Mouse (Mus musculus) intestine, embryonic 15.5 days (tissue): ENCODE measurements around the gene Sox6. TPM values are rescaled to one million over a fixed set of nuclear protein-coding genes. Genes with fewer than 3 reads are reported as not detected.

Source experiments
- ATAC-seq: fragments of 200-750 bp; cut with Nextera tagmentation; 2 replicates; pipeline ENCODE4 v1.8.0; 2017; ENCODE audit warnings: moderate TSS enrichment, moderate library complexity
- H3K27ac ChIP-seq: fragments of 300-500 bp; sonication (generic); 2 replicates; pipeline ENCODE4 v1.5.1; 2015; ENCODE audit warnings: mild to moderate bottlenecking, inconsistent platforms
- H3K27me3 ChIP-seq: fragments of 300-500 bp; sonication (generic); replicated peaks from 2 replicates; pipeline ENCODE4 v1.6.1; 2015; ENCODE audit warnings: inconsistent platforms
- H3K36me3 ChIP-seq: fragments of 300-500 bp; sonication (generic); 2 replicates; pipeline ENCODE4 v1.6.1; 2015; ENCODE audit warnings: inconsistent platforms
- H3K4me1 ChIP-seq: fragments of 300-500 bp; sonication (generic); replicated peaks from 2 replicates; pipeline ENCODE4 v1.6.1; 2015; ENCODE audit warnings: inconsistent platforms
- H3K4me2 ChIP-seq: fragments of 300-500 bp; sonication (generic); replicated peaks from 2 replicates; pipeline ENCODE4 v1.6.1; 2015; ENCODE audit warnings: mild to moderate bottlenecking, inconsistent platforms
- H3K4me3 ChIP-seq: fragments of 300-500 bp; sonication (generic); replicated peaks from 2 replicates; pipeline ENCODE4 v1.5.1; 2015; ENCODE audit warnings: inconsistent platforms
- H3K9ac ChIP-seq: fragments of 300-500 bp; sonication (generic); 2 replicates; pipeline ENCODE4 v1.6.1; 2015; ENCODE audit warnings: inconsistent platforms
- H3K9me3 ChIP-seq: fragments of 300-500 bp; sonication (generic); 2 replicates; pipeline ENCODE4 v1.6.1; 2016; ENCODE audit warnings: inconsistent platforms
- WGBS: fragments of 180-500 bp; shearing (Covaris S2); methylation state at CpG from one replicate; pipeline ENCODE4 v1.1.7; 2015; 5-methylcytosine and 5-hydroxymethylcytosine counted together
- polyA plus RNA-seq: library from polyadenylated mRNA; unstranded; fragments of >200 nt; fragmentation: Nextera tagmentation; extraction: Ambion mirVana; gene quantifications from 2 replicates; pipeline ENCODE4 v1.2.1, GENCODE M21; 2015

The Sox6 gene
- polyA plus RNA-seq, 1 experiment from 2014 or later, result 36.1 TPM

DNA sequence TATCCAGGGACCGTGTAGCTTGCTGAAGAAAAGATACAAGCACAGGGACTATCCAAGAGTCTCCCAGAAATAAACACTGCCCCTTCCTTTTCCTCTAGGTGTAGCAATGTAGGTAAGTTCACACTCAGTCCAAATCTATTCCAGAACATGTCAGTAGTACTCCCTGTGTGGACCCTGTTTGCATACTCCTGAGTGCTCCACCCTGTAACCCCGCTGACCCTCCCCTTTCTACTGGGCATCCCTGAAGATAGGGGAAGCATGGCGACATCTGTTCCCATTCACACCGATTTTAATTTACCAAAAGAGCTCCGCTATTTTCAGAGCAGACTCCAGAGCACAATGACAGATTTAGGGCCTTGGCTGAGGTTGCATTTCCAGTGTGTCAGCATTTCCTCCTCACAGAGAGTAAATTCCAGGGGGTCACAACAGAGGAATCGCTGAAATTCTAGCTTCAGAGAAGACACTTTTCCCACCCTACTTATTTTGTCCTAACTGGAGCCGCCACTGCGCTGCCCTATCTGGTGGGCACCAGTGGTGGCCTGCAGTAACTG lies 288.2 kb downstream of the Sox6 start:
- WGBS, result 40% methylated on average over 8 of the region's 8 CpGs
- no peaks in the 10 kb centered on the region for H3K9me3 ChIP-seq
- no peaks in the 10 kb centered on the region for H3K36me3 ChIP-seq
- H3K27ac ChIP-seq, result no peak overlapping the region
- peaks cover 9% of the 10 kb centered on the region; the same call in 1 of the 2 replicates for H3K4me1 ChIP-seq
- H3K27me3 ChIP-seq, result no peaks in the 10 kb centered on the region
- no peak for ATAC-seq
- H3K4me3 ChIP-seq, result no peak overlapping the region
- H3K4me2 ChIP-seq, result no peak overlapping the region
- no peak overlapping the region for H3K9ac ChIP-seq

DNA sequence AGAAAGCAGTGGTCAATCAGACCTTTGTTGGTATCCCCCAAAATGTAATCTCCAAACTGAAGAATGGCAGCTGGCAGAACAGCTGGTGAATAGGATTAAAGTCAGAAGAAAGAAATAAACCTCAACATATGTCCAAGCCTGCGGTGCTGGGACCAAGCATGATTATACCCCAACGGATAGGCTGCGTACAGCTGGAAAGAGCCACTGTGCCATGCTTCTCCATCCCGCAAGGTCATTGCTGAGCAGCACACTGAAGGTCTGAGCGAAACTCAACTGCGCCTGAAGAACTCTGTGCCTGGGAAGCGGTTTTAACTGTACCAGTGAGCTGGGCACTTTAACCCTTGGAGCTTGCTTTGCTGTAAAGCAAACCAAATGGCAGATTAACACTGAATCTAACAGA lies 291.1 kb downstream of the Sox6 start:
- no peak overlapping the region for H3K9ac ChIP-seq
- peaks cover 9% of the 10 kb centered on the region; the same call in 1 of the 2 replicates for H3K4me1 ChIP-seq
- H3K9me3 ChIP-seq, result no peaks in the 10 kb centered on the region
- H3K27me3 ChIP-seq, result no peaks in the 10 kb centered on the region
- no peak overlapping the region for H3K27ac ChIP-seq
- no peak overlapping the region for H3K4me3 ChIP-seq
- WGBS, result 68% methylated on average over 7 of the region's 7 CpGs
- no peaks in the 10 kb centered on the region for H3K36me3 ChIP-seq
- no peak overlapping the region for H3K4me2 ChIP-seq
- no peak for ATAC-seq

DNA sequence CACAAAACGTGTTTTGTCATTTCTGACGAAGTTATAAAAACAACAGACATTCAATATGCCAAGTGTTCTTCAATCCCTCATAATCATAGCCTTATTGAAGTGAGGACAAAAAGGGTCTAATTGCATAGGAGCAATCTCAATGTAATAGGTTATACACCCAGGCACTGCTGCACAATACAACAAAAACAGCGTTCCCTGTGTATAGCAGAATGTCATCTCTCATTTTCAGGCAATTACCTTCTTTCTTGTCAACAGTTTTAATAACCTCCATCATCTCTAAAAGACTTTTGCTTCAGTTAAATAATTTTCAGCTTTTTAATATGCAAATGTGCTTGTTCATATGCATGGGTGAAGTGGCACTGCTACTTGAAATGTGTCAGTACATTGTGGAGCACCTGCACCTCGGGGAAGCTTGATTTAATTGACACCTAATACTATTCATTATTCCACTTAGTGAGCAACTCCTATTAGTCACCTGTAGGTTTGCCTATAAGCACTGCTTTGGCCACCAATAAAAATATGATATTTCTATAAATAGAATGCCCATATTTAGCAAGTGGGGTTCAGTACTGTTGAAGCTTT lies 292.8 kb downstream of the Sox6 start:
- Histone ChIP-seq H3K9ac (no peak overlapping the region), H3K4me1 (peaks cover 6% of the 10 kb centered on the region; the same call in 1 of the 2 replicates), H3K4me2 (no peak overlapping the region), H3K27ac (no peak overlapping the region), H3K36me3 (no peaks in the 10 kb centered on the region), H3K4me3 (no peak overlapping the region), H3K9me3 (no peaks in the 10 kb centered on the region), H3K27me3 (no peaks in the 10 kb centered on the region)
- WGBS, result 84% methylated on average over 4 of the region's 4 CpGs
- ATAC-seq, result no peak

DNA sequence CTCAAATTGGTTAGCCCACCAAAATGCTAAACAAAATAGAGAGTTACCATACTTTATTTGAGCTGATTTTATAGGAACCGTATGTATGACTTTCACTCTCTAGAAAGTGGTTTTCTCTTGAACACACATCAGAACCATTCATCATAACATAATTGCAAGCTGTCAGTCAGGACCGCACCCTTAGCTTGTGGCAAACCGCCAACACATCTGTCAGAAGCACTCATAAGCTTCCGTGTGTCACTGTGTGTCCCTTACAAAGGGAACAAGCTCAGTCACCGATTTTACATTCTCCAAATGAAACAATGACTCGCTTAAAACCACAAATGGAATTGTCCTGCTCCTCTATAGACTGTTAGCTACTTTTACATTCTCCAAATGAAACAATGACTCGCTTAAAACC lies 304.5 kb downstream of the Sox6 start:
- Histone ChIP-seq H3K36me3 (no peaks in the 10 kb centered on the region), H3K27ac (no peak overlapping the region), H3K9ac (no peak overlapping the region), H3K9me3 (no peaks in the 10 kb centered on the region), H3K4me1 (no peaks in the 10 kb centered on the region), H3K4me2 (no peak overlapping the region), H3K4me3 (no peak overlapping the region), H3K27me3 (no peaks in the 10 kb centered on the region)
- 69% methylated on average over 7 of the region's 7 CpGs for WGBS
- ATAC-seq, result peak; percentile 68; the same call in 1 of the 2 replicates

DNA sequence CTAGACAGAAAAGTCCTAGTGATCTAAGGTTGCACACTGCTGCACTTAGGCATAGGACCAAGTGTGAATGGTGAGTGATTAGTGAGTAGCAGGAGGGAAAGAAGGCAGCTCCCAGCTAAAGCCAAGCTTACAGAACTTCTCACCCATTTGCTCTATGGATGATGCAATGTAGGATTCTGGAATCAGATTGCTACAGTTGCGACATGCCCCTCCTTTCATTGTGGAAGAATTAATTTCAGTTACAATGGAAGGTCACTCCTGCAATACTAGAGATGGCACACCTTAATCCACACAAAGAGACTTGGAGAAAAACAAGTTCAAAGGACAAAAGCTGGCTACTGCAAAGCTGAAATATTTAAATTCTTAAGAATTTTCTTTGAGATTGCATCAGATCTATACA lies 305.8 kb downstream of the Sox6 start:
- H3K9me3 ChIP-seq, result no peaks in the 10 kb centered on the region
- no peak overlapping the region for H3K27ac ChIP-seq
- 70% methylated on average over 1 of the region's 1 CpGs for WGBS
- ATAC-seq, result no peak
- no peaks in the 10 kb centered on the region for H3K27me3 ChIP-seq
- no peak overlapping the region for H3K9ac ChIP-seq
- no peak overlapping the region for H3K4me2 ChIP-seq
- no peak overlapping the region for H3K4me3 ChIP-seq
- no peaks in the 10 kb centered on the region for H3K36me3 ChIP-seq
- no peaks in the 10 kb centered on the region for H3K4me1 ChIP-seq

DNA sequence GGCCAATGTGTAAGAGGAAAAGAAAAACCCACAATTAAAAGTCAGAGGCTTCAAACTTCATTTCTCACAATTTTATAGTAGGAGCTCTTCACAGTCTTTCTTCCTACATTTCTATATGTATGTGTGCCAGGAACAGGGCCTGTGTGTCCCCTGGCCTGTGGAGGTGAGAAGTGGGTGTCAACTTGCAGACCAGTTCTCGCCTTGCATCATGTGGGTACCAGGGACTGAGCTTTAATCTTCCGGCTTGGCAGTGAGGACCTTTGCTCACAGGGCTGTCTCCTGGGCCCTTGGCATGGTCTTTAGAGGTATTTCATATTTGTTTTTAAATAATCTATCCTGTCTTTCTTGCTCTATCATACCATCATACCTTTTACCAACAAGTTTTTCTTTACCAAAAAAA lies 311.8 kb downstream of the Sox6 start:
- H3K9me3 ChIP-seq, result no peaks in the 10 kb centered on the region
- no peak overlapping the region for H3K9ac ChIP-seq
- no peak overlapping the region for H3K4me2 ChIP-seq
- no peaks in the 10 kb centered on the region for H3K36me3 ChIP-seq
- 0 out of 2 replicates have a peak, but pooled peaks cover 3% of the 10 kb centered on the region for H3K4me1 ChIP-seq
- H3K27ac ChIP-seq, result no peak overlapping the region
- H3K4me3 ChIP-seq, result no peak overlapping the region
- no peak for ATAC-seq
- WGBS, result 88% methylated on average over 2 of the region's 2 CpGs
- no peaks in the 10 kb centered on the region for H3K27me3 ChIP-seq

DNA sequence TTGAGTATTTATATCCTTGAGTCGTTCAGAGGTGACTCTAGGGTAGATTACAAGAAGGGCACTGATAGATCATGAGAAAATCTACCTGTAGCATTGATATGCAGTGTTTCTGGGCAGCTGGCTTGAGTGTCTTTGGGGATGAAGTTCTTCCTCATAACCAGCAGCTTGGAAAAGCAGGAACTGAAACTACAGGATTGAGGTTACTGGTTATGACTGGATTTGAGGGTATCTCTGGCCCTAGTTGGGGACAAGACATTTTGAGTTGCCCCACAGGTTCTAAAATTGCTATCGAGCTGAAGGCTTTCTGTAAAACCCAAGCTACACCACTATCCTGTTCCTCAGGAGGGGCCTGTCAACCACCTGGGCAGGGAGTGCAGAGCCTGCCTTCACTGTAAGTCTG lies 314.2 kb downstream of the Sox6 start:
- H3K4me1 ChIP-seq, result peaks cover 7% of the 10 kb centered on the region; the same call in 1 of the 2 replicates
- H3K4me3 ChIP-seq, result no peak overlapping the region
- WGBS, result 92% methylated on average over 2 of the region's 2 CpGs
- no peak overlapping the region for H3K9ac ChIP-seq
- no peaks in the 10 kb centered on the region for H3K36me3 ChIP-seq
- H3K4me2 ChIP-seq, result no peak overlapping the region
- H3K9me3 ChIP-seq, result no peaks in the 10 kb centered on the region
- no peak for ATAC-seq
- no peak overlapping the region for H3K27ac ChIP-seq
- H3K27me3 ChIP-seq, result no peaks in the 10 kb centered on the region

DNA sequence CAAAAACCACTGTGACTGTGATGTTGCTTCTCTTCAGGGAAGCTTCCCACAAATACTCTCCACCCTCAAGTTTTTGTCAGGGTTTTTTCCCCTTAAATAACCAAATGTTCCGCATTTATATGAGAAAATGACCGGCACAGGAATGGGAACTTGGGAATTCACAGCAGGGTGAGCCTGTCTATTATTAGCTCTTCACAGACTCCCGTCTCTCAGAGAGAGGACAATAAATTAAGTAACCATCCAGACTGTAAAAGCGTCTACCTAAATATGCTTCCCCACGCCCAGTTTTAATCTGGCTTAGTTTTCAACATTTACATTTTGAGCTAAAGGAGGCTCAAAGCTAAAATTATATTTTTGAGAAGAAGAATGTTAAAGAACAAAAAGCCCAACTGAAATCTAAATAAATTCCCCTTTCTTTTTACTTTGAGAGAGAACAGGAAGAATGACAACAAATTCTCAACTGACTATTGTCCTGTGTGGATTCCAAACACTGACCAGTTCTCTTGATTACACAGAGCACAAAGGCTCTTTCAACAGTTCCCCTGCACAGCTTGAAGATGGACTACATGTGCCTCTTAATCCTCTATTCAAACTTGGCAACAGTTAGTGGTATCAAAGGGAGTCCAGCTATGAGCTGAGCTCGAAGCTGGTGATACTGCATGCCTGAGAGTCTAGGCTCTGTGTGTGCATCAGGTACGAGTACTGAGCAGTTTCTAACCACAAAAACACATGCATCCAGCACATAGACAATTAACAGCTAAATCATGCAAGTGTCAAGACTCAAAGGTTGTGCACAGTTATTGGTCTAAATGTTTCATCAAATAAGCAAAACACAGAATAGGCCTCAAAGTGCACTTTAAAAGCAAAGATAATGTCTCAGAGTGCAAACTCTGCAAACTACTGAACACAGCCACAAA lies 316.7 kb downstream of the Sox6 start:
- Histone ChIP-seq H3K4me3 (no peak overlapping the region), H3K9me3 (no peaks in the 10 kb centered on the region), H3K36me3 (no peaks in the 10 kb centered on the region), H3K4me2 (no peak overlapping the region), H3K27me3 (no peaks in the 10 kb centered on the region), H3K27ac (no peak overlapping the region), H3K4me1 (peaks cover 7% of the 10 kb centered on the region; the same call in 1 of the 2 replicates), H3K9ac (no peak overlapping the region)
- no peak for ATAC-seq
- 27% methylated on average over 7 of the region's 7 CpGs for WGBS

DNA sequence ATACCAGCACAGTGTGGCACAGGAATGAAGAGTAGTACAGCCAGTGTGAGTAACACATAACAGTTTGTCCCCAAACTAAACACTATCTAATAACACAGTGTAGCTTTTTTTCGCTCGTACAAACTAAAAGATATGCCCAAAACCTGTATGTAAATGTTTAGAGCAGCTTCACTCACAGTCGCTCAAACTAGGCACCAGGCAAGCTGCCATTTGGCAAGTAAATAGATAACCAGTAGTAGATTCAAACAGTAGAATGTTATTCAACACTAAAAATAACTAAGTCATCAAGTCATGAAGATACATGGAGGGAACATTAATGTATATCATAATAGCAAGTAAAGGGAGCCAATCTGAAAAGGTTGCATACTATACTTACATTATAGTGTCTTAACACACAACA lies 318.8 kb downstream of the Sox6 start:
- 83% methylated on average over 3 of the region's 3 CpGs for WGBS

DNA sequence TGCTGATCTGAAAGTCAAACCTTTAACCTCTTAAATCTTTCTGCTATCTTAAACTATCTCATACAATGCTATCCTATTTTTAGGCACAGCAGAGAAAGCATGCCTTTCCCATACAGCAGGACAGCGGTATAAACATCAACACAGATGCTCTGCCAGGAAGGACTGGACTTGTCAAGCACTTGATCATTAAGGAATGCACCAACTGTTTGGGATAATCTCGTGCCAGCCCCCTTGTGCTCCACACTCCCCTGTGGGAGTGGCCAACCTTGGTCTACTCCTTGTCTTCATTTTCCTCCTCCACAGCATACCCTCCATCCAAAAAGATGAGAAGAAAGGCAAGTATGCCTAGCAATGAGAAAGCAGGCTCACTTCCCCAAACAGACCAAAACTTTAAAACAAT lies 332.5 kb downstream of the Sox6 start:
- no peaks in the 10 kb centered on the region for H3K36me3 ChIP-seq
- H3K9ac ChIP-seq, result no peak overlapping the region
- no peak overlapping the region for H3K4me3 ChIP-seq
- no peaks in the 10 kb centered on the region for H3K9me3 ChIP-seq
- H3K27me3 ChIP-seq, result no peaks in the 10 kb centered on the region
- H3K4me1 ChIP-seq, result no peaks in the 10 kb centered on the region; the same call in 1 of the 2 replicates
- H3K27ac ChIP-seq, result no peak overlapping the region
- WGBS, result 21% methylated on average over 2 of the region's 2 CpGs
- no peak overlapping the region for H3K4me2 ChIP-seq
- ATAC-seq, result peak; percentile 28; the same call in 1 of the 2 replicates

More for the DNA sequence above, 318.8 kb downstream of the Sox6 start:
- H3K9me3 ChIP-seq, result no peaks in the 10 kb centered on the region
- ATAC-seq, result no peak
- no peaks in the 10 kb centered on the region for H3K27me3 ChIP-seq
- H3K4me2 ChIP-seq, result no peak overlapping the region
- peaks cover 7% of the 10 kb centered on the region; the same call in 1 of the 2 replicates for H3K4me1 ChIP-seq
- no peak overlapping the region for H3K9ac ChIP-seq
- H3K36me3 ChIP-seq, result no peaks in the 10 kb centered on the region
- H3K4me3 ChIP-seq, result no peak overlapping the region
- no peak overlapping the region for H3K27ac ChIP-seq

DNA sequence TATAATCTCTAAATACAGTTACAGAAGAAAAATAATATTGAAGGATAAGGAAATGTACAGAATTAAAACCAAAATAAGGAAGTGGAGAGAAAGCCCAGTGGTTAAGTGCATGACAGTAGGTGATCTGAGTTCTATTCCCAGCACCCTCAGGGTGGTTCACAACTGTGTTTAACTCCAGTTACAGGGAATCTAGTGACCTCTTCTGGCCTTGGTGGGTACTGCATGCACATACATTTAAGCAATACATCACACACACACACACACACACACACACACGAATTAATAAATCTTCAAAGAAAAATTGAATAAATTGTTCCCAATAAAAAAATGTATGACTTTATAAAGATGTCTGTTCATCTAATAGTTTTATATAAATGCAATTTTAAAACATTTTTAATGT lies 340.5 kb downstream of the Sox6 start:
- no peak overlapping the region for H3K4me3 ChIP-seq
- no peak overlapping the region for H3K27ac ChIP-seq
- ATAC-seq, result no peak
- WGBS, result 91% methylated on average over 1 of the region's 1 CpGs
- H3K9me3 ChIP-seq, result no peaks in the 10 kb centered on the region
- no peaks in the 10 kb centered on the region for H3K4me1 ChIP-seq
- no peak overlapping the region for H3K4me2 ChIP-seq
- no peaks in the 10 kb centered on the region for H3K27me3 ChIP-seq
- no peak overlapping the region for H3K9ac ChIP-seq
- H3K36me3 ChIP-seq, result no peaks in the 10 kb centered on the region

DNA sequence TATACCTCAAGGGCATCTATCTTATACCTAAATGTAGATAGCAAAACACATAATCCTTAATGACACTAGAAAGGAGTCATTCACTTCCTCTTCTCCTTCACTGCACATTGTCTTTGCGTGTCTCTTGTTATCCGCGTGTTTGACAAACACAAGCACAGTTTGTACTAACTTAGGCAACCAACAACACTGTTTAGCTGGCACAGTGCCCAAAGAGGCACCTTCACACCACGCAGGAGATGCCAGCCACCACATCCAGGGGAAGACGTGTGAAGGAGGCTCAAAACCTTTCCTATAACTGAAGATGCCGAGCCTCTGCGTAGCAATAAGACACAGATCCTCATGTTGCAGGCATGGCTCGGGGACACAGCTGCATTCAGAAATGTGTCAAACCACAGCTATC lies 345.4 kb downstream of the Sox6 start:
- Histone ChIP-seq H3K36me3 (no peaks in the 10 kb centered on the region), H3K4me3 (no peak overlapping the region), H3K4me1 (no peaks in the 10 kb centered on the region), H3K27me3 (no peaks in the 10 kb centered on the region), H3K27ac (no peak overlapping the region), H3K9ac (no peak overlapping the region), H3K9me3 (no peaks in the 10 kb centered on the region), H3K4me2 (no peak overlapping the region)
- no peak for ATAC-seq
- 81% methylated on average over 8 of the region's 8 CpGs for WGBS
